Mouse (Mus musculus): ENCODE results near the gene Akt1.

Akt1 gene

GRCm38 (mm10) chr12:112660576-112661326 lies 13.9 kb downstream of the Akt1 start:
- peak in 1 of 2 experiments; percentile 23 for DNase-seq

- DNase-seq = peak; percentile 83 to 89
Measured at GRCm38 (mm10) chr12:112659109-112659508, 15.6 kb downstream of the Akt1 start.

- peak; percentile 77 to 88 for DNase-seq
Measured at GRCm38 (mm10) chr12:112658619-112659018, 16.1 kb downstream of the Akt1 start.

- no peak for DNase-seq
Measured at GRCm38 (mm10) chr12:112654076-112654475, 20.6 kb downstream of the Akt1 start.

- DNase-seq = peak; percentile 94 to 96
Measured at GRCm38 (mm10) chr12:112653157-112653824, 21.4 kb downstream of the Akt1 start.

GRCm38 (mm10) chr12:112651778-112652439 lies 22.8 kb downstream of the Akt1 start:
- no peak for DNase-seq

- DNase-seq = no peak
Measured at GRCm38 (mm10) chr12:112648081-112648480, 26.6 kb downstream of the Akt1 start.

GRCm38 (mm10) chr12:112646139-112646538 lies 28.5 kb downstream of the Akt1 start:
- no peak for DNase-seq

- DNase-seq = peak in 1 of 2 experiments; percentile 84
Measured at GRCm38 (mm10) chr12:112644855-112645506, 29.7 kb downstream of the Akt1 start.

GRCm38 (mm10) chr12:112644180-112644854 lies 30.4 kb downstream of the Akt1 start, which contains the start of gene Siva1:
TSS of gene Siva1 (plus strand) at chr12:112644679.
- peak; percentile 99 to 100 for DNase-seq

- DNase-seq = no peak
Measured at GRCm38 (mm10) chr12:112643126-112643525, 31.6 kb downstream of the Akt1 start.

GRCm38 (mm10) chr12:112639526-112639925 lies 35.2 kb downstream of the Akt1 start:
- DNase-seq = no peak

GRCm38 (mm10) chr12:112633686-112634085 lies 41.0 kb downstream of the Akt1 start:
- no peak for DNase-seq

- DNase-seq = no peak
Measured at GRCm38 (mm10) chr12:112632907-112633306, 41.8 kb downstream of the Akt1 start.

GRCm38 (mm10) chr12:112632084-112632777 lies 42.5 kb downstream of the Akt1 start:
- DNase-seq = no peak

GRCm38 (mm10) chr12:112631472-112631871 lies 43.2 kb downstream of the Akt1 start:
- no peak for DNase-seq

- no peak for DNase-seq
Measured at GRCm38 (mm10) chr12:112630796-112631195, 43.9 kb downstream of the Akt1 start.

- DNase-seq = no peak
Measured at GRCm38 (mm10) chr12:112630029-112630428, 44.7 kb downstream of the Akt1 start.

- DNase-seq = peak in 1 of 2 experiments; percentile 43
Measured at GRCm38 (mm10) chr12:112628928-112629721, 45.6 kb downstream of the Akt1 start.

GRCm38 (mm10) chr12:112628197-112628596 lies 46.5 kb downstream of the Akt1 start:
- no peak for DNase-seq

Measured in cerebellum, postnatal 25 days (tissue).